Mouse (Mus musculus) cerebellum, adult 11 months (tissue): ENCODE measurements around the gene Fam83c.
"Not testable (repeated sequence)": the region's sequence is repeated elsewhere in the genome, so short reads cannot be mapped to it uniquely, and the experiment has no call there.

Source experiments
- DNase-seq: peaks from one replicate; pipeline ENCODE4 v3.0.0; 2022

The Fam83c gene

DNA sequence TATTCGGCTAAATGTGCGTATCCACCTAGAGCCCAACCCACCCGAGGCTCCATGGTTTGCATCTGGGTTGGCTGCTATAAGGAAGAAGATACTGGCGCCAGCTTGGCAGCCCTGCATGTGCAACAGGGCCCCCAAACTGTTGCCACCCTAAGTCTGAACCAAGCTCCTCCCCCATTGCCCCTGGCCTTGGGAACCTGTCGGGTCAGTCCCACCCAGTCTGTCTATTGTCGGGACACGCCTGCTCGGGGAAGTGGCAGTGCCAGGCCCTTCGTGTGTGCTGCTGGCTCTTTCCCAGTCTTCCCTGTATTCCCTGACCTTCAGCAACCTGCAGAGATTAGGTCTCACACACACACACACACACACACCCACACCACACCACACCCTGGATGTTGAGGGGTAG, at the start of gene Fam83c:
Fam83c (minus strand) TSS at position 123 of the 400 bp plus-strand sequence.
- DNase-seq = no peak

DNA sequence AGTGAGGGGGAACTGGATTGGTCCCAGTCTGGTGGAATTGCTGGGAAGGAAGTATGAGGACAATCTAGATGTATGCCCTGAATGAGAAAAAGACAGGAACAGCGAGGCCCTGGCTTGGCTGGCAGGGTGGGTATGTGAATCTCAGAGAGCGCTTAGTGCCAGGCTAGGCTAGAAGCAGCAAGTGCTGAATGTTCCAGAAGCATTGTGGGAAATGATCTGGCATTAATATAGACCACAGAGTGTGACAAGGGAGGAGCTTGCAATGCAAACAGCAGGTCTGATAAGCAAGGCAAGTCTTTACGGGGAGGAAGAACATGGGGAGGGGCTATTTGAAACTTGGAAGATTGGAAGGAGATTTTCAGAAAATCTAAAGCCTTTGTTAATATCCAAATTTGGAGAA, 47.4 kb upstream of the Fam83c start:
- DNase-seq = no peak

DNA sequence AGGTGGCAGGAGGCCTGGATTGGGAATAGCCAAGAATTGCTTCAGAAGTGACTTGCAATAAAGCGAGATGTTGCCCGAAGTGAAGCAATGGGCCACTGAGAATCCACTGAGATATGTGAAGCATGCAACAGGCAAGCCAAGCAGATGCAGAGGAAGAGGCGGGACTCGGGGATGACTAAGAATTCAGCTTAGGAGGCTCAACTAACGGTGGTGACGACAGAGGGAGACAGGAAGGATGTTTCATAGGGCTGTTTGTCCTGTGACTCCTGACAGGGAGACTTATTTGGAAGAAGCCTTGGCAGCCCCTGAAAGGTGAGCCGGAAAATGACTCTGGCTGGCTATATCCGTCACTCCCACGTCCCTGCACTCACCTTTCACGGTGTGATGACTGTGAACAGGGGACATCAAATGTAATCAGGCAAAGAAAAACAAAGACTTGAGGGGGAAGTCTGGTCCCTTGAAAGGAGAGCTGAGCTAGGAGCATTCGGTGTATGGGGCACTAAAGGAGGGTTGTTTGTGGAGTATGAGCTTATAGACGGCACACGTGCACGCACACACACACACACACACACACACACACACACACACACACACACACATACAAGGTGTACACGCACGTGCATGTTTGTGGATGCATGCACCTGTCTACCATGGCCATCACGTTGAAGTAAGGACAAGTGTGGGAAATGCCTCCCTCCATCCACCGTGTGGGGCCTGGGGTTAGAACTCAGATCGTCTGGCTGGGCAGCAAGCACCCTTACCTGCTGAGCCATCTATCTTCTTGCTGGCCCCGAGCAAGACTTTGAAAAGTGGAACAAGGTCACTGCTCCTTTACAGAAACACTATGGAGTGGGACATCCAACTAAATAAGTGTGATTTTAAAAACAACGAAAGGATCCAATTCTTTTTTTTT, 44.6 kb upstream of the Fam83c start:
- no peak for DNase-seq

DNA sequence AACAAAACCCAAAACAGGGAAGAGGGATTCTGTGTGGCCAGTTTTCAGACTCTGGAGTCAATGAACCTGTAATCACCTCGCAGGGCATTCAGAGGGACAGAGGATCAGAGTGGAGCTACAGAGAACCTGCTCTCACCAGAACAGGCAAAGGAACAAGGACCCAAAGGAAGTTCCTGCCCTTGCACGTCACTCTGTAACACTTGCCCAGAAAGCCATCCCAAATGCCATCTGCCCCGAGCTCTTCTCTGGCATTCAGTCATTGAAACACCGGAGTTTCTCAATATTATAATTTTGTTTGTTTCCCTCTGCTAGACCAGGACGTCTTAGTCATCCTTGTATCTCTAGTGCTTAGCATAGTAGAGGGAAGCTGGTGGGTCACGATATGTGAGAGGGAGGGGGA, 39.0 kb upstream of the Fam83c start:
- no peak for DNase-seq

DNA sequence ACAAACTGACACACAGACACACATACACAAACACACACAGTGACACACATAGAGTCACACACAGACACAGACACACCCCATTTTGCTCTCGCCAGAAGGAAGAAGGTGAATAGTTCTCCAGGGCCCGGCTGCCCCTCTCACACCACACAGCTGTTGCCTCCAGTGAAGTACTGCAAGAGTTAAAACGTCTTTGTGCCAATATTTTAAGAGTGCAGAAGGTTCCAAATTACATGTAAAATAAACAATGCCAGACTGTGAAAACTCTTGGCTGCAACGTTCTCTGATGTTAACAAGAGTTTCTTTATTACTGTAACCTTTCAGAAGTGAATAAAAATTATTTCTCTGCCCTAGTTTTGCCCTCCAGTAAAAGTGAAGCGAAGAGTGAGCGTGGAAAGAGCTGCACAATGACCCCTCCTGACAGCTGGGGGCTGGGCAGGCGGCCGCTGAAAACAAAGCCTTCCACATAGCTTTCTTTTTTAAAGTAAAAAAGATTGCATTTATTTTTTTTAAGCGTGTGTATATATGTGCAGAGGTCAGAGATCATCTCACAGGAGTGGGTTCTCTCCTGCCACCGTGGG, 38.4 kb upstream of the Fam83c start:
- DNase-seq = no peak

DNA sequence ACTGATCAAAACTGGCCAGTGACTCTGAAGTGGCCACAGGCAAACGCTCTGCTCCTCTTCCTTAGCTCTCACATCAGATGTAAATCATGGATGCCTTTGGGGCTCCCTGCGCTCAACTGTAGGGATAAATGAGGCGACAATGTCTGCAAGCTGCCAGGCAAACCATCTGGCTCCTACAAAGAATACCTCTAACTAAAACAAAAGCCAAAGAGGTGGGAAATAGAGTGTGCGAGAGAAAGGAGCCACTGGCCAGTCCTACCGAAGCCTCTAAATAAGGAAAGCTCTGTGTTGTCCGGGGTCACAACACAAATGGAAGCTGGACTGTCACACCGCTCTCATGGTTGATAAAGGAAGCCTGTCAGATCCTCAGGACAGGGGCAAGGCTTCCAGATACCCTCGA, 37.8 kb upstream of the Fam83c start:
- peak; percentile 14 for DNase-seq

DNA sequence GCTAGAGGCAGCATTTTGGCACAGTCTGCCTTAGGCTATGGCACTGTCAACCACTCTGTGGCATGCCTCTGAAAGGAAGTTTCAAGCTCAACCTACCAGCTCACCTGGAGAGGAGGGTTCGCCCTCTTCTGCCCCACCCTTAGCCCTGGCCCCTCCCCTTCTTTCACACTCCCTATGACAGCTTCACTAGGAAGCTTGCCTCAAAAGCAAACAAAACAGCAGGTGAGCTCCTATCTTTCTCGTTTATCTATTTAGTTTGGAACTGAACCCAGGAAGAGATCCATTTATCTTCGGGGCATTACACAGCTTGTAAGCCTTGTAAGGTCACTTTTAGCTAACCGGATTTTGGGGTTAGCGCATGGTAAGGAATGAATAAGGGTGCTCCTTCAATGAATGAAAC, 35.1 kb upstream of the Fam83c start:
- DNase-seq = no peak

DNA sequence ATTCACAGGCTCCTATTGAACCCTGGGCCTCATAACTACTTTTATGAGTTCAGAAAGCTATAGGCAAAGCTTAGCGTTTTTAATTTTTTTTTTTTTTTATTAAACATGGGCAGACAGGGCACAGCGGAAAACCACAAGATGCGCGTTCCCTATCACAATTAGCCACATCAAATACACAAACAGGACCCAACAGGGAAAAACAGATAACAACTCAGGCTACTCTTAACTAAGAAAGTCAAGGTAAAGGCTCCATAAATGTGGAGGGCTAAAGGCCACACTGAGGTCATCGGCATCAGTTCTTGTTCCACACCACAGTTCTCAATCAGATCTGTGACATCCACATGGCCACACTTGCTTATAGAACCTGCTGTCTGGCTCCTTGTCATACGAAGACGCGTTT, 33.7 kb upstream of the Fam83c start:
- DNase-seq = no peak

DNA sequence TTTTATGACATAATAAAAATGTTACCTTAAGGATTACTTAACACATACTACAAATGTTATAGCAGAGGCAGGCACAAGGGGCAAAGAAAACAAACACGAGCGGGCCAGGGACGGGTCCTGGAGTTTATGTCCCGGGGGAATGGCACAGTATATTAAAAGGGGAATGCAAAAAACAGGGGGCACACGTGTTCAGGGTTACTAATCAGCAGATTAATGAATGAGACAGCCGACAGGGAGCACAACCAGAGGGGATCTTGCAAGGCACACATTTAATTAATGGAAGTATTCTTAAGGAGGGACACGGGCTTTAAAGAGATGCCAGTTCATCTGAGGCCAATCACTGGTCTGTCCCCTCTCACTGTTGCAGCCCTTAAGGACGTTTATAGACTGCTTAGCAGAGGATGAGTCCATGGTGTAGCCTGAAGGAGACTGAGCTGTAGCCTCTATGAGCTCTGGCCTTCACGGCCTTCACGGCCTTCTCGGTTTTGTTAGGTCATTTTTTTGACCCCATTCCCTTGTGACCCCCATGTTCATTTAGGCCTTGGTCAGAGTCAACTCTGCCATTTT, 28.7 kb upstream of the Fam83c start:
- no peak for DNase-seq

DNA sequence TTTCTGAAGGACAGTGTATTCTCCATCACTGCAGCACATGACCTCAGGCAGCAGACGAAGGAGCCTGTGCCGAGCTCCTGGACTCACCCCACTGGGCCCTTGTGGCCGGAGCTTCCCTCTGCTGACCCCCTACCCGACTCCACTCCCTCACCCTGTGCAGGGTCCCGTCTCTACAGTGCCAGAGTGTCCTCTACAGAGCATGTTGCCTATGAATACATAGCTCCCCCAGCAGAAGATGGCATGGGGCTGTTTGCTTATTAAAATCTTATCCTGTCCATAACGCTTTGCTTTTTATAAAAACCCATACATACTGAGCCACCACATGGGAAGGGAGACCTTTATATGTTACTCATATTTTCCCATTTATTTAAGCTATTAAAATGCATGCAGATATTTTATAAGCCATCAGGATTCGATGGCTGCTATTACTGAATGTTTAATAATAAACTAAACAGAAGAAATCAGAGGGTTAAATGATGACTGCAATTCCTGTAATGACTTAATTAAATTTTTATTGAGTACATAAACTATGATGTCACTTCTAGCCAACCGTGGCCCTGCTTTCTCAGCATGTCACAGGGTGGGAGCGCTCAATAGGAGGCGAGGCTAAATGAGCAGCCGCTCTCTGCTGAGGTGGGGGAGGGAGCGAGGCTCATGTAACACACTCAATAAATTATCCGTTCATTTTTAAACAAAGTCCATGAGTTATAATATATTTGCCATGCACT, 28.1 kb upstream of the Fam83c start:
- DNase-seq = no peak

DNA sequence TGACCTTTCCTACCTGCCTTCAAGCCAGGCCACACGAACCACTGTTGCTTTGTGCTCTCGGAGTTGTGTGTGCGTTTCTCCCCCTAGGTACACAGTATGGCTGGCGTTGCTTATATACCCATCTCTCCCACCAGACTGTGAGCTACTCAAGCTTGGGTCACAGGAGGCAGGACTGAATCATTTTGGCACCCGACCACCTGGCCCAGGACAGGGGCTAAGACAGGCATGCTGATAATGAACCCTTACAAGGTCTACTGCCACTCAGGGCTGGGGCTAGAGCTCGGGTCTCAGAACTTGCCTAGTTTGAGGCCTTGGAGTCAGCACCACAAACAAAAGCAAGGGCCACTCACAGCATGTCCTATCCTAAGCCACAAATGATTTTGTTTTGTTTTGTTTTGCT, 26.9 kb upstream of the Fam83c start:
- no peak for DNase-seq

DNA sequence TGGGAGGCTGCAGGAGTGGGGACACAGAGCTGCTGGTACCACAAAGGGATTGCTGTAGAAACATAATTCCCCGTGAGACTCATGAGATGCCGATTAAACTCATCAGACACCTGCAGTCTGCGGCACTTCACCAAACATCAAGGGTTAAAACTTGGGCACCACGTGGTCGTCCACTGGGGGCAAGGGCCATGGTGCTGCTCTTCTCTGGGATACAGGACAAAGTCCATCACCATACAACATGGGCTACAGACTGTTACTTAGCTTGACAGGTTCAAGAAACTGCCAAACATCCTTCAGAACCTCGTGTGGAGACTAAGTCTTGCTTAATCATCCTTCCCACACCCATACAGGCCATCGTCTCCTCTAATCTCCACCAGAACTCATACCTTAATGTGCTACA, 25.4 kb upstream of the Fam83c start:
- DNase-seq = no peak

DNA sequence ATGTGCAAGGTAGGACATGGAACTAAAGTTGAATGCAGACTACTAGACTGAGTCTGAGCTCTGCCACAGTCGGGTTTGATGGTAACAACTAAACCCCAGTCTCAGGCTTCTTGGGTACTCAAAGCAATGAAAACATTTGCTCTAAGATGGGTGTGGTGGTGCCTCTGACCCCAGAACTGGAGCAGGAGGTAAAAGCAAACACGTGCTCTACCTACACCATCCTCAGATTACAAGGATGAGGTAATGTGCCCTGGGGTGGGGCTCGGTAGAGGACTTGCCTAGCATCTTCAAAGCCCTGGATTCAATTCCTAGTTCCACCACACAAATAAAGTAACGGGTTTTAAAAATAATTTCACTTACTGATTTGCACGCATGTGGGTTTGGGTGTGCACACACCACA, 17.9 kb upstream of the Fam83c start:
- no peak for DNase-seq

DNA sequence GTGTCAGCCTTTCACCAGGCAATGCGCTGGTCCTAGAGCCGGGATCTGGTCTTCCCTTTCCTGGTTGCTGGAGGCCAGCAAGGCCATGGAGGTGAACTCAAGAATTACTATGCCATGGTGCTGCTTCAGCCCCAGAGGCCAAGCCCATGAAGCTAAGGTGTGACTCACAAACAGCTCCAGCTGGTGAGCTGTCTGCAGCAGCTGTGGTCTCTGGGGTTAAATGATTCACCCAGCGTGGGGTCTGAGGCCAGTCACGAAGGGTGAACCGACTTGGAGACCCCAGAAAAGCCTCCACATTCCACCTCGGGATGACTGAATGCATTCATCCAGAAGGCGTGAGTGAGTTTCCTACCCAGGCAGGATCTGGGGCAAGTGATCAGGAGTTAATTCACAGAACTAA, 15.5 kb upstream of the Fam83c start:
- no peak for DNase-seq

DNA sequence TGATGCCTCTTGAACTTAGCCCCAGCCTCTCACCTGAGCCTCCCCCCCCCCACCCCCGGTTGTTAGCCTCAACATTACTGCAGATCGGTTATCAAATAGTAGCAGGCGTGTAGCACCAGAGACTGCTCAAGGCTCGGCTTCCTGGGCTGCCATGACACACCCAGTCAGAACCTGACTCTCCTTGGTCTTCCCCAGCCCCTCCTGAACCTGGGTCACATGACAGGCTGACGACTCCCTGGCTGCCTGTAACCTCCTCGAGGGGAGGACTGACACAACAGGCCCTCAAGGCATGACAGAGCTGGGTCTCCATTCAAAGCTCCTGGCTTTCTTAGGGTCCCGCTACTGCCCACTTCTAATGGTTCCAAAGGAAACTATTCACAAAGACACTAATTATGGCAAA, 14.8 kb upstream of the Fam83c start:
- no peak for DNase-seq

DNA sequence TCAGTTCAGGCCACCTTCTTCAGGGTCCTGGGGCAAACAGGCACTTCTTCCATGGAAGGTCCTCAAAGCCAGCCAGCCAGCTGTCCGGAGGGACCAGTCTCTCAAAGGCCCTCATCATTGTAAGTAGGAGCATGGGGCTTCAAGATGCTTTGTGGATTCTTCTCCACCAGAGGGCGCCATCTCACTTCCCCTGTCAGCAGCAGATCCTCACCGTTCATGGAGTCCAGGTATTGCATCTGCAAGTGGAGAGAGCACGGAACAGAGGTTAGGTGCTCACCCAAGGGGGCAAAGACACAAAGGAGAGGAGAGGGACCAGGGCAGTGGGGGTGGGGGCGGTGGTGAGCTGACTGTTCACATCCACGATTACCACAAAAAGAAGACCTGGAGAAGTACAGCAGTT, 13.6 kb upstream of the Fam83c start:
- peak; percentile 75 for DNase-seq

DNA sequence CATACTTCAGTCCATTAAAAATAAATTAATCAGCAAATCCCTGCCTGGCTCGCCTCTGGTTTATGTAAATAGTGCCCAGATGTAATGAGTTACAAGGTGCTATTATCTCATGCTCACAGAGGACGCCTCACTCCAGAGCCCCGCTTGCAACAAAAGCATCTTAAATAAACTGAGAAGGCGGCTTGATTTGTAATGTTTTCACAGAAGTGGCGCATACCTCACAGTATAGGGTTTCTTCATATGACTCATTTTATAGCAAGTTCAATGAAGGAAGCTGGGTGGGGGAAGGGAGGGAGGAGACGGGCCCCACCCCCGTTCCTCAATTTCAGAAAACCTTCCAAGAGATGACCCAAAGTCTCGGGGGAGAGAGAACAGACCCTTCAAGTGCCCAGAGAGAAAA, 12.3 kb upstream of the Fam83c start:
- no peak for DNase-seq

DNA sequence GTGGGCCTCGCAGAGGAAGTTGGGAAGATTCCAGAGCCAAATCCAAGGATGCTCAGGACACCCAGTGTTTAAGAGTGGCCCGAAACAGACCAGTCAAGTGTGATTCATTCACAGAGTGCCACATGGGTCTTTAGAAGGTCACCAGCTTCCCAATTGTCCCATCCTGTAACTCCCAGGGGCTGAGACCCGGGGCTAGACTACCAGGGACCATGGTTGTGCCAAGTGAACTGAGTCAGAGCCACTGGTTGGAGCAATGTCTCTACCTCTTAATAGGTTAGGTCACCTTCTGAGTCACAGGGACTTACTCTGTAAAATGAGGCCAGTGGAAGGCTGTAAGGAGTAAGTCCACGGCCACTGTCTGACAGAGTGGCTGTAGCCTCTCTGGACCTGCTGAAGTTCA, 4.3 kb upstream of the Fam83c start:
- DNase-seq = no peak

DNA sequence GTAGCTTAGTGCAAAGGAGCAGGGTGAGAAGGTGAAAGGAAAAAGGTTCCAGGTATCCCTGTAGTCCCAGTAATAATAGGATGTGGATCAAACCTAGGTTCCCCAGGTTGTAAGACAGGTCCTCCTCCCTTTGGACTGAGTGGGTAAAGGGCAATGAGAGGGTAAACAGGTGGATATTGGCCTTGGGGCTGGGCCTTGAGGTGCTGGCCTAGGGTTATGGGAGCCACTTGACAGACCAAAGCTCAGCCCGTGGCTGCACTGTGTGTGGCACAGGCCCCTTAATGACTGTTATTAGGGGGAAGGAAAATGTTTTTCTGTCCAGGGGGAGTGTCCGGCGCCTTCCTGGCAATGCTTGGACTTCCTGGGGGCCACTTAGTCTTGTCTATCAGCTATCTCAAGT, 3.3 kb upstream of the Fam83c start:
- DNase-seq = no peak

DNA sequence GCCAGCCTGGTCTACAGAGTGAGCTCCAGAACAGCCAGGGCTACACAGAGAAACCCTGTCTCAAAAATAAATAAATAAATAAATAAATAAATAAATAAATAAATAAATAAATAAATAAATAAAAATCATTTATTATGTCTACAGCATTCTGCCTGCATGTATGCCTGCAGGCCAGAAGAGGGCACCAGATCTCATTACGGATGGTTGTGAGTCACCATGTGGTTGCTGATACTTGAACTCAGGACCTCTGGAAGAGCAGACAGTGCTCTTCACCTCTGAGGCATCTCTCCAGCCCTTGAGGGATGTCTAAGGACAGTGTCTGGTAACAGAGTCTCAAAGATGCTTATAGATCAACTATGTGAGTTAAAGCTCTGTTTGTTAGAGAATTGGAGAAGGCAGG, 2.6 kb downstream of the Fam83c start:
- not testable (repeated sequence) for DNase-seq

DNA sequence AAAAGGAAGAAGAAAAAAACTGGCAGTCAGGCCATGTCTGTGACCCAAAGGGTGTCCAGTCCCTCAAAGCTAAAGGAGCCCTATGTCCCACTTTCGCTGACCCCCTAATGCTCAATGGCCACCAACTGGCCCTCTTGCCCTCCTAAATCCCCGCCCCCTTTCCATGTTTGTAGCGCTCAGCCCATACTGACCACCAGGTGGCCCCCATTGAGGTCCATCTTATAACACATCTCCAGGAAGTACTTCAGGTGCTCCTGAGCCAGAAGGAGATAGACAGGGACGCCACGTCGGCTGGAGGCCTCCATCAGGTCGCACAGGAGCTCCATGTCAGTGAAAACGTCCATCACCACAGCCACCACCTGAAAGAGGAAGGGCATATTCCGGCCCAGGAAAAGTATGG, 3.4 kb downstream of the Fam83c start:
- no peak for DNase-seq

DNA sequence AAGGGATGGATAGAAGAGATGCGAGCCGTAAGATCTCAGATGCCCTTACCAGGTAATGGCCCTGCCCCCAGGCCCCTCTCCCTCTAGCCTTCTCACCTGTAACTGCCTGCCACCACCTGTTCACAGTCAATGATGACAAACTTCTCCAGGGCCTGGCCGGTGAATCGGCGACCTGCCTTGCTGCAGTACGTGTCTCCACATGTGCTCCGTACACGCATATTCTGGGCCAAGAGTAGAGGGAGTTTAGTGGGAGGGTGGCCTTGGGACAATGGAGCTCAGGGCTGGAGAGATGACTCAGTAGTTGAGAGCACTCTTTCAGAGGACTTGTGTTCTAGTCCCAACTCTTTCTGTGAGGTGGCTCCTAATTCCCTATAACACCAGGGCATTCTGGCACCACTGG, 3.8 kb downstream of the Fam83c start:
- DNase-seq = no peak

DNA sequence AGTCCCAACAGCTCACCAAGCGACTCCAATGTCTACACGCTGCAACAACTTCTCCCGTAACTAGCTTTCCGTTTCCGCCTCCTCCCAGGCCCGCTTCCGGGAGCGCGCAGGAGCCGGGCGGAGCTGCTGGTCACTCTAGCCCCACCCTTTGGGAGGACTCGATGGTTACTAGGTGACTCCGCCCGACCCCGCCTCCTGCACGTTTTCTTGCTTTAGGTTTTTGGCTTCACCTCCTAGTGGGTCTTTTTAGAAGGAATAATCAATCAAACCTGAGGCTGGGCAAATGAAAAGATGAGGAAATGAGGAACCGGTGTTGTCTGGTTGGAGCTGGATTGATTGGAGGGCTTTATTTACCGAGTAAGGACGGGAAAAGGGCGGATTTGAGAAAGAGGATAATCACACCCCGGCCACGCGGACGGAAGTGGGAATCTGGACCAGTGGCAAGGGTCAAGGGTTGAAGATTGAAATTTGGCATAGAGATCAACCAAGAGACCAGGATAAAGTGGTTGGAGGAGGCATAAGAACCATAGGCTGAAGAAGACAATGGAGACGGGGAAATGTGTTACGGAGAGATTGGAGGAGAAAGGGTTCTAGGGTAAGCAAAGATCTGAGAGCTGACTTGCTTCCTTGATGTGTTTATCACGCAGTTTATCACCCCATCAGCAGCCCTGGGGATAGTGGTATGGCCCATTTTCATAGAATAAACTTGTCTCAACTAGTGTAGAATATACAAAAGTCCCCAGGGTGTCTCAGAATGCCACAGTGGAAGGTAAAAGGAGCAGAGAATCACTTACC, 7.8 kb downstream of the Fam83c start, which contains the start of gene Eif6:
Eif6 (minus strand) TSS at position 296 of the 795 bp plus-strand sequence.
- peak; percentile 75 for DNase-seq
